Mouse (Mus musculus) lung, adult 2 months (tissue): ENCODE results near the gene Shc4. TPM values are rescaled to one million over a fixed set of nuclear protein-coding genes. Genes with fewer than 3 reads are reported as not detected.
A peak's percentile ranks its signal among the peaks of the same experiment; 100 is the strongest.

Experiments used
- DNase-seq: peaks from one replicate; pipeline ENCODE4 v3.0.0; 2022
- H3K4me1 ChIP-seq: fragments of 200-500 bp; 2 replicates; pipeline ENCODE4 v1.6.1; 2011; ENCODE audit warnings: low read length; ENCODE audit not compliant: control insufficient read depth, insufficient read depth
- H3K4me3 ChIP-seq: fragments of 200-500 bp; replicated peaks from 2 replicates; pipeline ENCODE3; 2011; ENCODE audit warnings: low read depth, mild to moderate bottlenecking, control low read depth, low read length; ENCODE audit errors: extremely low read depth
- CTCF ChIP-seq: fragments of 200-500 bp; IDR thresholded peaks from 2 replicates; pipeline ENCODE4 v1.5.1; 2011; ENCODE audit warnings: mild to moderate bottlenecking, low read length, control low read depth; ENCODE audit not compliant: insufficient read depth
- POLR2A ChIP-seq: fragments of 200-500 bp; IDR thresholded peaks from 2 replicates; pipeline ENCODE4 v1.6.1; 2011; ENCODE audit warnings: low read depth, mild to moderate bottlenecking, control low read depth, low read length, borderline replicate concordance; ENCODE audit errors: extremely low read depth
- WGBS: fragments of 180-500 bp; shearing (Covaris S2); methylation state at CpG from one replicate; pipeline ENCODE4 v1.1.7; 2018; 5-methylcytosine and 5-hydroxymethylcytosine counted together
- polyA plus RNA-seq: library from polyadenylated mRNA; depleted of rRNA; stranded (reverse); fragments of >200 nt; gene quantifications from 2 replicates; pipeline ENCODE4 v1.2.3, GENCODE M21; 2012

Shc4 gene
- polyA plus RNA-seq, 1 experiment, result 0.34 TPM

GRCm38 (mm10) chr2:125724546-125725114 is 682 bp upstream of the Shc4 start:
- 18% methylated on average over 16 of the region's 16 CpGs for WGBS
- no peak overlapping the region for H3K4me3 ChIP-seq
- DNase-seq, result no peak
- TF ChIP-seq CTCF (no peak), POLR2A (no peak)
- H3K4me1 ChIP-seq, result peaks cover 5% of the 10 kb centered on the region

- Histone ChIP-seq H3K4me1 (peaks cover 5% of the 10 kb centered on the region), H3K4me3 (peak overlapping the region; percentile 29)
- TF ChIP-seq CTCF (no peak), POLR2A (no peak)
- WGBS, result 1% methylated on average over 34 of the region's 34 CpGs
- DNase-seq, result peak; percentile 31
Measured at GRCm38 (mm10) chr2:125723408-125724085, 401 bp downstream of the Shc4 start.

GRCm38 (mm10) chr2:125723086-125723407 is 901 bp downstream of the Shc4 start:
- WGBS, result 23% methylated on average over 18 of the region's 18 CpGs
- peak overlapping the region; percentile 29 for H3K4me3 ChIP-seq
- peaks cover 5% of the 10 kb centered on the region for H3K4me1 ChIP-seq
- no peak for TF ChIP-seq CTCF
- no peak for TF ChIP-seq POLR2A
- no peak for DNase-seq

DNA sequence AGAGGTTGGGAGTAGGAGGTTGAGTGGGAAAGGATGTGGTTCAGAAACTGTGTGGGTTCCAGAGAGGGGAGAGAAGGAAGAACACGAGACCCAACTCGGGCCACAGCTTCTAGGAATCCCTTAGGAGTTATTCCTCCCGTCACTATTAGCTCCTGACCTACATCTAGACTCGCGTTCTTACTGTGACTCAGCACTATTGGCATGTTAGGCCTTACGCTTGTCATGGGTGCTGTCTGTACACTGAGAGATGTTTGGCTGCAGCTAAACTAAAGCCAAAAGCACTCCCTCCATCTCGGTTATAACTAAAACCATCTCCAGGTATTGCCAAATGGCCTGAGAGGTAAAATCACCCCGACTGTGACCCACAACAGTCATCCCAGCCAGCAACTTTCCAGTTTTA is 7.3 kb downstream of the Shc4 start:
- 75% methylated on average over 8 of the region's 8 CpGs for WGBS
- Histone ChIP-seq H3K4me1 (no peaks in the 10 kb centered on the region), H3K4me3 (no peak overlapping the region)
- no peak for DNase-seq
- no peak for TF ChIP-seq POLR2A
- TF ChIP-seq CTCF, result no peak

DNA sequence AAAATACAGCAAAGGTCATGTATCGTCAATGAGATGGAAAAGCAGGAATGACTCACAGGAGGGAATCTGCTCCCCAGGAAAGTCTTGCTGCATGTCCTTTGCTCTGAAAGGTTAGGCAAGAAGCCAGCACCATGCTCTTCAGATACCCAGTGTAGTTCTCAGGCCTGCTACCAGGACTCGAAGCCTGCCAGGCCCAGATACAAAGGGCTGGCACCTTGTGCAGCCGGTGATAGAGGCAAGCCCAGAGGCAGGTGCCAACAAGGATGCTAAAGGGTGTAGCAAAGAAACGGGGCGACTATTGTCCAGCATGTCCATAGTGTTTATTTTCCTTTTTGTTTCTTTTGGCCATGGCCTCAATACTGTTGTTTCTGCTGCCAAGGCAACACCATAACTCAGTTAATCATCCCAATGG is 17.4 kb downstream of the Shc4 start:
- H3K4me1 ChIP-seq, result peaks cover 4% of the 10 kb centered on the region; the same call in 1 of the 2 replicates
- no peak overlapping the region for H3K4me3 ChIP-seq
- 28% methylated on average over 5 of the region's 5 CpGs for WGBS
- TF ChIP-seq CTCF (no peak), POLR2A (no peak)
- no peak for DNase-seq

GRCm38 (mm10) chr2:125704907-125705631 is 18.9 kb downstream of the Shc4 start:
- no peak for DNase-seq
- no peak for TF ChIP-seq POLR2A
- 80% methylated on average over 12 of the region's 12 CpGs for WGBS
- no peak overlapping the region for H3K4me3 ChIP-seq
- peaks cover 4% of the 10 kb centered on the region; the same call in 1 of the 2 replicates for H3K4me1 ChIP-seq

GRCm38 (mm10) chr2:125702851-125703250 is 21.1 kb downstream of the Shc4 start:
- 84% methylated on average over 2 of the region's 2 CpGs for WGBS
- TF ChIP-seq POLR2A (no peak), CTCF (no peak)
- H3K4me1 ChIP-seq, result peaks cover 4% of the 10 kb centered on the region; the same call in 1 of the 2 replicates
- DNase-seq, result no peak
- H3K4me3 ChIP-seq, result no peak overlapping the region

GRCm38 (mm10) chr2:125701606-125702005 is 22.3 kb downstream of the Shc4 start:
- DNase-seq, result no peak
- H3K4me1 ChIP-seq, result peaks cover 3% of the 10 kb centered on the region; the same call in 1 of the 2 replicates
- H3K4me3 ChIP-seq, result no peak overlapping the region
- 70% methylated on average over 2 of the region's 2 CpGs for WGBS
- TF ChIP-seq CTCF, result no peak
- no peak for TF ChIP-seq POLR2A

GRCm38 (mm10) chr2:125696219-125696618 is 27.7 kb downstream of the Shc4 start:
- DNase-seq, result no peak
- WGBS, result 47% methylated on average over 2 of the region's 2 CpGs
- no peak for TF ChIP-seq POLR2A
- Histone ChIP-seq H3K4me1 (0 out of 2 replicates have a peak, but pooled peaks cover 3% of the 10 kb centered on the region), H3K4me3 (no peak overlapping the region)
